Mouse (Mus musculus) cerebellum, adult 2 months (tissue): Measurements from ENCODE around the gene Usp6nl.

Experiments
- CTCF ChIP-seq: fragments of 200-500 bp; IDR thresholded peaks from 2 replicates; pipeline ENCODE4 v1.5.1; 2011; ENCODE audit warnings: low read depth, mild to moderate bottlenecking, control low read depth, low read length, moderate library complexity, borderline replicate concordance; ENCODE audit not compliant: insufficient read depth
- POLR2A ChIP-seq: fragments of 200-500 bp; IDR thresholded peaks from 2 replicates; pipeline ENCODE4 v1.6.1; 2011; ENCODE audit warnings: low read length, control low read depth, borderline replicate concordance; ENCODE audit not compliant: insufficient read depth

DNA sequence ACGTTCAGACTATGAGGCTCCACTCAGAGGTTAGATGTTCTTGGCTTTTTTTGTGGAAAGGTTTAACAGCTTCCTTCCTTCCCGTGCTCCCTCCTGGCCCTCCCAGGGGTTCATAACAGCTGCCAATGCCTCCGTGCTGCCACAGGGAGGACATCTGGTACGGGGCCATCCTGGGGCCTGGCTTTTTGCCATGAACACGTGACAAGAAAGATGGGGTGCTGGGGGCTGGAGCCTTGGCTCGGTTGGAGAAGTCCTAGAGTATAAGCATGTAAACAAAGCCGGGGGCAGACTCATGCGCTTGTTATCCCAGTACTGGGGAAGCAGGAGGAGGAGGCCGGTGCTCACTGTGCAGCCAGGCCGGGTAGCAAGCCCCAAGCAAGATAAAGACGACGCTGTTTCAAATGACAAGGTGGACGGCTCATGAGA is 156.5 kb downstream of the Usp6nl start:
- TF ChIP-seq CTCF (no peak), POLR2A (no peak)
